11 mouse cellular contexts compared by ENCODE assay signal in the genomic region with DNA sequence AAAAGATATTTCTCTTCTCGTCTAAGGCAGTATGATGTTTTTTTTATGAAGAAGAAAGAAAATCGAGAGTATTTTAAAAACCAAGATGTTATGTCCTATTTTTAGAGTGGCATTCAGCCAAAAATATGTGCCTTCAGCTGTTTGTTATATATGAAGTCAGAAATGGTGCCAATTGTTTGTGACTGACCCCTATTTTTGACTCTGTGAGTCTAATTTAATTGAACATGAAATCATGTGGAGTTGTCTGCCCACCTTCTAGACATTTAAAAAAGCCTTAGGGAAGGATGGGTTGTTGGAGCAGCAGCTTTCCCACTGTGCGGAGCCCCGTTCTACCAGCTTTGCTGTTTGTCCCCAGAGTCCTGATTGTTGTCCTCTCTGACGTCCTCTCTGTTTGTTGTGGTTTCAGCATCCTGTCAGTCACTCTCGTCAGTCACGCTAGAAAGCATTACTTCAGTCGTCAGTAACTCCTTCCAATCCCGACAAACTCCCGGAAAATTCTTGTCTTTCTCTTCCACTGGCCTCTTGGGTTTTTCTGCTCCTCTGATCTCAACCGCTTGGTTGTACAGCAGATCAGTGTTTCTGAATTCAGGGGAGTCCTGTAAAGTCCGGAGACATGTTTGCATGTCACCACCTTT. TPM values are rescaled to one million over a fixed set of nuclear protein-coding genes. Genes with fewer than 3 reads are reported as not detected.
DNase-seq lines count a peak whose midpoint lies in the region; ATAC-seq lines count a peak whose summit lies in the region.
"Had no signal": no experiment of that assay in that cellular context is flagged by ENCODE, and none has a peak within 500 bp of the region (broad histone marks: within the 10 kb centered on the region; RNA-seq: fewer than 3 reads in every experiment).

No protein-coding gene starts in this region.

- WGBS in hindbrain, embryonic 13.5 days = 49% methylated on average over 12 of the region's 12 CpGs
- 46% methylated on average over 12 of the region's 12 CpGs for WGBS in hindbrain, embryonic 11.5 days
- 17% methylated on average over 12 of the region's 12 CpGs for WGBS in midbrain, embryonic 14.5 days

- no peak for ATAC-seq in hindbrain, embryonic 13.5 days (ENCODE audit: low FRiP score)
- no peak for ATAC-seq in hindbrain, embryonic 11.5 days (ENCODE audit: low FRiP score)
- no peak for ATAC-seq in midbrain, embryonic 14.5 days (ENCODE audit: low FRiP score, low TSS enrichment)

- H3K4me1 ChIP-seq in hindbrain, embryonic 13.5 days (replicated peaks) = peaks cover 27% of the 10 kb centered on the region
- H3K4me1 ChIP-seq in hindbrain, embryonic 11.5 days (replicated peaks; ENCODE audit: control insufficient read depth, insufficient read depth, low read length) = 0 out of 2 replicates have a peak, but pooled peaks cover 2% of the 10 kb centered on the region
- peaks cover 21% of the 10 kb centered on the region for H3K4me1 ChIP-seq in midbrain, embryonic 14.5 days (ENCODE audit: control insufficient read depth, insufficient read depth, low read length)
- H3K4me1 ChIP-seq: stomach, embryonic 15.5 days had no signal

- peaks cover 32% of the 10 kb centered on the region for H3K36me3 ChIP-seq in hindbrain, embryonic 13.5 days
- no peaks in the 10 kb centered on the region for H3K36me3 ChIP-seq in hindbrain, embryonic 11.5 days (ENCODE audit: control insufficient read depth, insufficient read depth, low read length)
- H3K36me3 ChIP-seq in midbrain, embryonic 14.5 days (ENCODE audit: control insufficient read depth, insufficient read depth, low read length) = peaks cover 24% of the 10 kb centered on the region
- H3K36me3 ChIP-seq: stomach, embryonic 15.5 days had no signal

- H3K27ac ChIP-seq in hindbrain, embryonic 13.5 days = no peak overlapping the region
- H3K27ac ChIP-seq in hindbrain, embryonic 11.5 days (ENCODE audit: low read depth, low read length) = no peak overlapping the region
- 0 out of 2 replicates have a peak overlapping the region, but pooled peaks have one; percentile 13 for H3K27ac ChIP-seq in midbrain, embryonic 14.5 days (replicated peaks; ENCODE audit: low read depth, low read length)
- H3K27ac ChIP-seq: stomach, embryonic 15.5 days had no signal

- no peak for DNase-seq in hindbrain, embryonic 11.5 days (ENCODE audit: low spot score)
- DNase-seq in CD4-positive, CD25-positive, alpha-beta regulatory T cell, adult 2 months (ENCODE audit: low read depth, low spot score) = peak; percentile 59
- DNase-seq in brain, adult 2 months (ENCODE audit: low read depth, low spot score) = peak; percentile 71
- peak; percentile 23 for DNase-seq in midbrain, embryonic 14.5 days
- no peak for DNase-seq in kidney, postnatal 25 days
- DNase-seq in lung, postnatal 36 days = no peak
- DNase-seq: adrenal gland, postnatal 36 days; kidney, adult 9 months; lung, postnatal 10 days had no signal

- H3K4me3 ChIP-seq in hindbrain, embryonic 13.5 days = peak overlapping the region; percentile 18; the same call in 1 of the 2 replicates
- H3K4me3 ChIP-seq in hindbrain, embryonic 11.5 days (ENCODE audit: low read depth, low read length) = no peak overlapping the region
- peak overlapping the region; percentile 9 for H3K4me3 ChIP-seq in midbrain, embryonic 14.5 days (replicated peaks; ENCODE audit: low read depth, low read length)
- H3K4me3 ChIP-seq: stomach, embryonic 15.5 days had no signal

- H3K9ac ChIP-seq in hindbrain, embryonic 13.5 days = no peak overlapping the region
- H3K9ac ChIP-seq in hindbrain, embryonic 11.5 days (ENCODE audit: low read depth, low read length) = no peak overlapping the region
- no peak overlapping the region for H3K9ac ChIP-seq in midbrain, embryonic 14.5 days (replicated peaks; ENCODE audit: low read length)
- H3K9ac ChIP-seq: stomach, embryonic 15.5 days had no signal

- no peaks in the 10 kb centered on the region for H3K9me3 ChIP-seq in hindbrain, embryonic 13.5 days
- H3K9me3 ChIP-seq in hindbrain, embryonic 11.5 days (ENCODE audit: control insufficient read depth, low read length) = no peaks in the 10 kb centered on the region
- H3K9me3 ChIP-seq in midbrain, embryonic 14.5 days (ENCODE audit: control insufficient read depth, low read length) = no peaks in the 10 kb centered on the region
- H3K9me3 ChIP-seq: stomach, embryonic 15.5 days had no signal

- peak overlapping the region; percentile 41 for H3K4me2 ChIP-seq in hindbrain, embryonic 13.5 days
- H3K4me2 ChIP-seq in hindbrain, embryonic 11.5 days (replicated peaks; ENCODE audit: low read depth, low read length) = no peak overlapping the region
- H3K4me2 ChIP-seq in midbrain, embryonic 14.5 days (ENCODE audit: low read length) = peak overlapping the region; percentile 43
- H3K4me2 ChIP-seq: stomach, embryonic 15.5 days had no signal

- no peaks in the 10 kb centered on the region for H3K27me3 ChIP-seq in hindbrain, embryonic 13.5 days
- H3K27me3 ChIP-seq in hindbrain, embryonic 11.5 days (ENCODE audit: control insufficient read depth, insufficient read depth, low read length) = no peaks in the 10 kb centered on the region
- no peaks in the 10 kb centered on the region for H3K27me3 ChIP-seq in midbrain, embryonic 14.5 days (ENCODE audit: control insufficient read depth, insufficient read depth, low read length)
- H3K27me3 ChIP-seq: stomach, embryonic 15.5 days had no signal

RNA-seq across cellular contexts. Expression of gene Sgtb, which starts 2.8 kb away (rescaled TPM):
- 32.7 and 34.7 TPM in 2 replicates for polyA plus RNA-seq in hindbrain, embryonic 13.5 days (2015; fragmentation: Nextera tagmentation; extraction: Ambion mirVana)
- polyA plus RNA-seq in hindbrain, embryonic 11.5 days (2014; fragmentation: Nextera tagmentation; extraction: Ambion mirVana) = 27.6 and 27.9 TPM in 2 replicates
- polyA plus RNA-seq in midbrain, embryonic 14.5 days (2014; fragmentation: Nextera tagmentation; extraction: Ambion mirVana) = 21.3 and 32.3 TPM in 2 replicates

RNA-seq across cellular contexts. Expression of gene Nln, which starts 3.0 kb away (rescaled TPM):
- 41.9 and 44.8 TPM in 2 replicates for polyA plus RNA-seq in hindbrain, embryonic 13.5 days (2015; fragmentation: Nextera tagmentation; extraction: Ambion mirVana)
- polyA plus RNA-seq in hindbrain, embryonic 11.5 days (2014; fragmentation: Nextera tagmentation; extraction: Ambion mirVana) = 22.8 and 26.1 TPM in 2 replicates
- 58.2 and 69.1 TPM in 2 replicates for polyA plus RNA-seq in midbrain, embryonic 14.5 days (2014; fragmentation: Nextera tagmentation; extraction: Ambion mirVana)

Comparison
In these comparisons a context has a peak if more than half of its experiments do, and no peak if none do; other contexts are left out.
1. DNase-seq: peak in CD4-positive, CD25-positive, alpha-beta regulatory T cell, adult 2 months (single experiment), brain, adult 2 months (single experiment) and midbrain, embryonic 14.5 days (single experiment); none in hindbrain, embryonic 11.5 days (single experiment), kidney, postnatal 25 days (0 of 2) and lung, postnatal 36 days (single experiment).